In the genomic region with DNA sequence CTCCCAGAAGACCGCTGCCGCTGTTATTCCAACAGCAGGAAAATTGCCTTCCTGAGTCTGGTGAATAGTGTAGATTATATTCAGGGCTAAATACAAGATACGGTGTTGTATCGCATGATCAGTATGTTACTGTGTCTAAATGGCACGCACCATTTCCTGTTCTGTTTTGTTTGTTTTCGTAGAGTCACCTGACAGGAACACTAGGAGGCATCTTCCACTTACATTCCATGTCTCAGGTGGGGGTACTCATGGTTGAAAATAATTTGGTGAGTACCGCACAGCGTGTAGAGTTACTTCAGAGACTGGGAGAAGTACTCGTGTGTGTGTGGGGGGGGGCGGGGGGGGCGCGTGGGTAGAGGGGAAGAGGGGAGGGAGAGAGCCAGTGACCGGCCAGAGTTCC, we compare ENCODE assay signal across 17 mouse cellular contexts. TPM values are rescaled to one million over a fixed set of nuclear protein-coding genes. Genes with fewer than 3 reads are reported as not detected.
"Had no signal": no experiment of that assay in that cellular context is flagged by ENCODE, and none has a peak within 500 bp of the region (broad histone marks: within the 10 kb centered on the region; RNA-seq: fewer than 3 reads in every experiment).

No protein-coding gene starts in this region.

- H3K4me1 ChIP-seq: limb, embryonic 10.5 days; midbrain, embryonic 13.5 days; neural tube, embryonic 12.5 days had no signal

- H3K9ac ChIP-seq: liver, embryonic 15.5 days; midbrain, embryonic 13.5 days; neural tube, embryonic 12.5 days had no signal

- H3K27ac ChIP-seq: left cerebral cortex, adult 2 months; limb, embryonic 10.5 days; liver, embryonic 15.5 days; midbrain, embryonic 13.5 days; neural tube, embryonic 12.5 days had no signal

- H3K9me3 ChIP-seq: limb, embryonic 10.5 days; liver, embryonic 15.5 days; midbrain, embryonic 13.5 days; neural tube, embryonic 12.5 days had no signal

- H3K4me3 ChIP-seq: left cerebral cortex, adult 2 months; limb, embryonic 10.5 days; liver, embryonic 15.5 days; midbrain, embryonic 13.5 days; myocyte; neural tube, embryonic 12.5 days had no signal

- ATAC-seq: midbrain, embryonic 13.5 days had no signal

- H3K4me2 ChIP-seq: liver, embryonic 11.5 days; liver, embryonic 15.5 days; midbrain, embryonic 13.5 days; neural tube, embryonic 12.5 days had no signal

- H3K27me3 ChIP-seq: midbrain, embryonic 13.5 days; neural tube, embryonic 12.5 days had no signal

- DNase-seq: kidney, adult 2 months; kidney, postnatal 14 days; lung, adult 2 months; lung, postnatal 14 days; retina, postnatal 1 day; right cerebral cortex, postnatal 4 days; spleen, adult 18-20 months; thymus, adult 18-20 months; thymus, postnatal 14 days had no signal

- H3K36me3 ChIP-seq: limb, embryonic 10.5 days; liver, embryonic 15.5 days; midbrain, embryonic 13.5 days; neural tube, embryonic 12.5 days had no signal

RNA-seq across cellular contexts. Expression of a gene that starts 19.6 kb away (rescaled TPM):
- total RNA-seq: neutrophil, adult 5-6 weeks had no signal
